Mouse (Mus musculus) MEL (cell line): ENCODE data around the gene Pdlim4. TPM values are rescaled to one million over a fixed set of nuclear protein-coding genes. Genes with fewer than 3 reads are reported as not detected.

Source experiments
- DNase-seq: peaks from one replicate; pipeline ENCODE4 v3.0.0; 2011; ENCODE audit warnings: low read depth, low spot score
- H3K27ac ChIP-seq: 2 replicates; pipeline ENCODE4 v1.5.1; 2012; ENCODE audit warnings: low read depth, mild to moderate bottlenecking, control low read depth, low read length, moderate library complexity; ENCODE audit not compliant: control insufficient read depth
- H3K27me3 ChIP-seq, 2 experiments: fragments of 150-350 bp in 1 of 2; sonication (generic) in 1 of 2; 2 replicates each; pipeline ENCODE4 v1.6.1; 2012; ENCODE audit warnings: low read length in 2 of 2, mild to moderate bottlenecking in 2 of 2, improper control_type of control experiment in 1 of 2, moderate library complexity in 1 of 2; ENCODE audit not compliant: insufficient read depth in 2 of 2, control insufficient read depth in 1 of 2
- H3K36me3 ChIP-seq, 2 experiments: 2 replicates each; pipeline ENCODE4 v1.6.1; 2012 to 2014; ENCODE audit warnings: low read length in 2 of 2, improper control_type of control experiment in 1 of 2, inconsistent platforms in 1 of 2, mild to moderate bottlenecking in 1 of 2; ENCODE audit not compliant: insufficient read depth in 2 of 2, control insufficient read depth in 1 of 2
- H3K4me1 ChIP-seq, 2 experiments: fragments of 150-350 bp in 1 of 2; sonication (generic) in 1 of 2; 2 replicates each; pipeline ENCODE4 v1.6.1; 2012; ENCODE audit warnings: low read length in 2 of 2, improper control_type of control experiment in 1 of 2, mild to moderate bottlenecking in 1 of 2; ENCODE audit not compliant: insufficient read depth in 2 of 2, control insufficient read depth in 1 of 2
- H3K4me3 ChIP-seq, 2 experiments: fragments of 150-350 bp in 1 of 2; sonication (generic) in 1 of 2; 2 replicates each; pipeline ENCODE4 v1.5.1; 2012; ENCODE audit warnings: low read depth in 2 of 2, low read length in 2 of 2, mild to moderate bottlenecking in 2 of 2, moderate library complexity in 2 of 2, control low read depth in 1 of 2, improper control_type of control experiment in 1 of 2; ENCODE audit not compliant: control insufficient read depth in 1 of 2, insufficient read depth in 1 of 2
- H3K79me2 ChIP-seq: 2 replicates; pipeline ENCODE4 v1.6.1; 2012; ENCODE audit warnings: mild to moderate bottlenecking, low read length, moderate library complexity; ENCODE audit not compliant: control insufficient read depth, poor library complexity, insufficient read depth
- H3K9ac ChIP-seq: 2 replicates; pipeline ENCODE4 v1.6.1; 2012; ENCODE audit warnings: low read depth, mild to moderate bottlenecking, control low read depth, low read length, moderate library complexity; ENCODE audit not compliant: control insufficient read depth, poor library complexity, severe bottlenecking
- H3K9me3 ChIP-seq: fragments of 150-350 bp; sonication (generic); replicated peaks from 2 replicates; pipeline ENCODE4 v1.6.1; 2012; ENCODE audit warnings: mild to moderate bottlenecking, low read length, improper control_type of control experiment, moderate library complexity; ENCODE audit not compliant: insufficient read depth
- CHD1 ChIP-seq: IDR thresholded peaks from 2 replicates; pipeline ENCODE4 v1.6.1; 2012; ENCODE audit warnings: low read depth, mild to moderate bottlenecking, inconsistent platforms, low read length, improper control_type of control experiment
- CHD2 ChIP-seq: IDR thresholded peaks from 2 replicates; pipeline ENCODE4 v1.6.1; 2011; ENCODE audit warnings: low read length, improper control_type of control experiment
- ELF1 ChIP-seq: IDR thresholded peaks from 2 replicates; pipeline ENCODE4 v1.6.1; 2014; ENCODE audit warnings: low read depth, mild to moderate bottlenecking, inconsistent platforms, low read length, improper control_type of control experiment, moderate library complexity
- EP300 ChIP-seq, 2 experiments: IDR thresholded peaks; 2 replicates each; pipeline ENCODE4 v1.6.1; 2011; ENCODE audit warnings: improper control_type of control experiment in 2 of 2, low read length in 2 of 2, low read depth in 1 of 2, mild to moderate bottlenecking in 1 of 2
- ETS1 ChIP-seq: IDR thresholded peaks from 2 replicates; pipeline ENCODE4 v1.6.1; 2012; ENCODE audit warnings: low read depth, mild to moderate bottlenecking, inconsistent platforms, low read length, improper control_type of control experiment, moderate library complexity
- GABPA ChIP-seq: IDR thresholded peaks from 2 replicates; pipeline ENCODE4 v1.6.1; 2012; ENCODE audit warnings: low read depth, mild to moderate bottlenecking, inconsistent platforms, low read length, improper control_type of control experiment, moderate library complexity
- HCFC1 ChIP-seq: IDR thresholded peaks from 2 replicates; pipeline ENCODE4 v1.6.1; 2012; ENCODE audit warnings: low read depth, mild to moderate bottlenecking, inconsistent platforms, low read length, improper control_type of control experiment, moderate library complexity
- MAFK ChIP-seq: IDR thresholded peaks from 2 replicates; pipeline ENCODE4 v1.6.1; 2011; ENCODE audit warnings: low read depth, mild to moderate bottlenecking, low read length, improper control_type of control experiment, borderline replicate concordance
- MEF2A ChIP-seq: IDR thresholded peaks from 2 replicates; pipeline ENCODE4 v1.6.1; 2014; ENCODE audit warnings: low read depth, mild to moderate bottlenecking, inconsistent platforms, low read length, improper control_type of control experiment; ENCODE audit not compliant: poor library complexity, insufficient replicate concordance, severe bottlenecking; ENCODE audit errors: extremely low read depth
- MYC ChIP-seq: IDR thresholded peaks from 2 replicates; pipeline ENCODE4 v1.6.1; 2011; ENCODE audit warnings: low read depth, mild to moderate bottlenecking, low read length, improper control_type of control experiment, moderate library complexity
- POLR2A ChIP-seq, 2 experiments: IDR thresholded peaks; 2 replicates each; pipeline ENCODE4 v1.6.1; 2011 to 2012; ENCODE audit warnings: low read length in 2 of 2, mild to moderate bottlenecking in 2 of 2, control low read depth in 1 of 2, improper control_type of control experiment in 1 of 2, low read depth in 1 of 2, moderate library complexity in 1 of 2; ENCODE audit not compliant: control insufficient read depth in 1 of 2, insufficient read depth in 1 of 2, poor library complexity in 1 of 2
- RCOR1 ChIP-seq: IDR thresholded peaks from 2 replicates; pipeline ENCODE4 v1.6.1; 2012; ENCODE audit warnings: low read depth, mild to moderate bottlenecking, inconsistent platforms, low read length, improper control_type of control experiment
- SIN3A ChIP-seq: IDR thresholded peaks from 2 replicates; pipeline ENCODE4 v1.6.1; 2012; ENCODE audit warnings: low read length, improper control_type of control experiment, inconsistent platforms
- SMC3 ChIP-seq: IDR thresholded peaks from 2 replicates; pipeline ENCODE4 v1.6.1; 2011; ENCODE audit warnings: low read depth, low read length, improper control_type of control experiment
- TAL1 ChIP-seq: IDR thresholded peaks from 2 replicates; pipeline ENCODE4 v1.6.1; 2012; ENCODE audit warnings: mild to moderate bottlenecking, inconsistent platforms, low read length, moderate library complexity, mixed read lengths
- TBP ChIP-seq: IDR thresholded peaks from 2 replicates; pipeline ENCODE4 v1.8.0; 2011; ENCODE audit warnings: low read depth, low read length, improper control_type of control experiment
- UBTF ChIP-seq: IDR thresholded peaks from 2 replicates; pipeline ENCODE4 v1.6.1; 2012; ENCODE audit warnings: low read depth, mild to moderate bottlenecking, inconsistent platforms, low read length, improper control_type of control experiment, moderate library complexity, borderline replicate concordance; ENCODE audit not compliant: insufficient read depth
- USF1 ChIP-seq: IDR thresholded peaks from 2 replicates; pipeline ENCODE4 v1.6.1; 2014; ENCODE audit warnings: low read depth, mild to moderate bottlenecking, inconsistent platforms, low read length, improper control_type of control experiment, moderate library complexity
- USF2 ChIP-seq, 2 experiments: IDR thresholded peaks; 2 replicates each; pipeline ENCODE4 v1.6.1; 2011 to 2012; ENCODE audit warnings: improper control_type of control experiment in 2 of 2, low read length in 2 of 2, borderline replicate concordance in 1 of 2, inconsistent platforms in 1 of 2, low read depth in 1 of 2, mild to moderate bottlenecking in 1 of 2; ENCODE audit not compliant: insufficient read depth in 1 of 2
- ZC3H11A ChIP-seq: IDR thresholded peaks from 2 replicates; pipeline ENCODE4 v1.6.1; 2012; ENCODE audit warnings: low read depth, mild to moderate bottlenecking, inconsistent platforms, low read length, improper control_type of control experiment
- ZKSCAN1 ChIP-seq: IDR thresholded peaks from 2 replicates; pipeline ENCODE4 v1.6.1; 2012; ENCODE audit warnings: low read depth, mild to moderate bottlenecking, inconsistent platforms, low read length, improper control_type of control experiment, moderate library complexity
- polyA plus RNA-seq, 2 experiments: library from polyadenylated mRNA; stranded (reverse) in 1 of 2; unstranded in 1 of 2; fragments of >175 nt in 1 of 2; fragments of >200 nt in 1 of 2; gene quantifications; 2 replicates each; pipeline versions ENCODE4 v1.2.1 to v1.2.4; 2012; ENCODE audit warnings: low replicate concordance in 2 of 2, low read depth in 1 of 2; ENCODE audit not compliant: insufficient read length in 2 of 2, insufficient read depth in 1 of 2, missing spikeins in 1 of 2
- total RNA-seq: library from RNA; depleted of rRNA; stranded (reverse); fragments of 300-350 nt; gene quantifications from 2 replicates; pipeline ENCODE4 v1.2.3, GENCODE M21; 2012

Gene Pdlim4
- total and polyA plus RNA-seq, 3 experiments = 0.70 TPM; not detected in 2

GRCm38 (mm10) chr11:54066400-54066799 is 2.4 kb downstream of the Pdlim4 start:
- Histone ChIP-seq H3K27ac (no peak overlapping the region), H3K36me3 (no peaks in the 10 kb centered on the region), H3K4me1 (peaks cover 0 to 2% of the 10 kb centered on the region in 2 experiments; a peak in 1 of 4 replicates), H3K9ac (no peak overlapping the region), H3K4me3 (no peak overlapping the region), H3K79me2 (no peaks in the 10 kb centered on the region), H3K27me3 (peaks cover 28 to 30% of the 10 kb centered on the region in 2 experiments), H3K9me3 (no peaks in the 10 kb centered on the region)
- TF ChIP-seq GABPA (no peak), ZC3H11A (no peak), UBTF (no peak), USF2 (IDR thresholded peaks at IDR 0.05; ENCODE audit: borderline replicate concordance in 1 of 2, insufficient read depth in 1 of 2, low read depth in 1 of 2, low read length in 2 of 2) (no peak), RCOR1 (no peak), USF1 (no peak), TAL1 (no peak), CHD1 (no peak), TBP (no peak), ETS1 (no peak)
- DNase-seq = no peak

DNA sequence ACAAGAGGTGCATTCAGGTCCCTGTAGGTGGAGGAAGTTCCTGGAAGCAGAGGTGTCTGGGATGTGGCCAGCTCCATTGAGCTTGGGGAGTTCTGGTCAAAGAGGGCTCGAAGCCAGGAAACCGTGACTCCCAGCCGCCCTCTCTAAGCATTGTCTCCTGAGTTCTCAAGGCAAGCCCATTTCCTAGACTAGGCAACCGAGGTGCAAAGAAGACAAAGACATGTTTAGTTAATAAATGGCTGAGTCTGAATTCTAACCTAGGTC is 3.0 kb downstream of the Pdlim4 start:
- no peaks in the 10 kb centered on the region for H3K9me3 ChIP-seq
- TF ChIP-seq POLR2A (IDR thresholded peaks at IDR 0.05; ENCODE audit: control insufficient read depth in 1 of 2, insufficient read depth in 1 of 2, low read depth in 1 of 2, low read length in 2 of 2, poor library complexity in 1 of 2) (no peak), MAFK (no peak), ELF1 (no peak), TAL1 (no peak), HCFC1 (no peak), SIN3A (no peak), USF2 (IDR thresholded peaks at IDR 0.05; ENCODE audit: borderline replicate concordance in 1 of 2, insufficient read depth in 1 of 2, low read depth in 1 of 2, low read length in 2 of 2) (no peak), SMC3 (no peak), MYC (no peak), CHD1 (no peak), ZKSCAN1 (no peak), MEF2A (no peak), RCOR1 (no peak), CHD2 (no peak), EP300 (IDR thresholded peaks at IDR 0.05; ENCODE audit: low read depth in 1 of 2, low read length in 2 of 2) (no peak)
- no peak for DNase-seq
- no peaks in the 10 kb centered on the region for H3K79me2 ChIP-seq
- H3K4me3 ChIP-seq = no peak overlapping the region
- H3K4me1 ChIP-seq = peaks cover 0 to 2% of the 10 kb centered on the region in 2 experiments; a peak in 1 of 4 replicates
- no peaks in the 10 kb centered on the region for H3K36me3 ChIP-seq
- no peak overlapping the region for H3K9ac ChIP-seq
- H3K27ac ChIP-seq = no peak overlapping the region
- peaks cover 28 to 30% of the 10 kb centered on the region in 2 experiments for H3K27me3 ChIP-seq
